Mouse (Mus musculus) ES-E14 (cell line): ENCODE measurements around the gene Trp63.

Experiments used
- HCFC1 ChIP-seq: IDR thresholded peaks from 2 replicates; pipeline ENCODE4 v1.6.1; 2012; ENCODE audit warnings: low read length, inconsistent platforms, borderline replicate concordance; ENCODE audit not compliant: insufficient read depth
- MAFK ChIP-seq: IDR thresholded peaks from 2 replicates; pipeline ENCODE4 v1.6.1; 2014; ENCODE audit warnings: mild to moderate bottlenecking, low read depth, low read length, inconsistent platforms; ENCODE audit not compliant: insufficient read depth
- ZC3H11A ChIP-seq: IDR thresholded peaks from 2 replicates; pipeline ENCODE4 v1.6.1; 2012; ENCODE audit warnings: low read depth, mild to moderate bottlenecking, inconsistent platforms, low read length, borderline replicate concordance

GRCm38 (mm10) chr16:25660510-25661235 lies 22.9 kb upstream of the Trp63 start:
- TF ChIP-seq ZC3H11A (no peak), MAFK (no peak), HCFC1 (no peak)
